Mouse (Mus musculus) CH12.LX (cell line): ENCODE results near the gene Btf3.

Source experiments
- CHD1 ChIP-seq: IDR thresholded peaks from 2 replicates; pipeline ENCODE4 v1.6.1; 2012; ENCODE audit warnings: low read depth, low read length, improper control_type of control experiment, inconsistent platforms
- CTCF ChIP-seq, 2 experiments: IDR thresholded peaks in 1 of 2; conservative IDR thresholded peaks in 1 of 2; 2 replicates each; pipeline ENCODE4 v1.5.1; 2011 to 2012; ENCODE audit warnings: low read depth in 2 of 2, low read length in 2 of 2, improper control_type of control experiment in 1 of 2, inconsistent platforms in 1 of 2, mild to moderate bottlenecking in 1 of 2, moderate library complexity in 1 of 2
- MXI1 ChIP-seq: IDR thresholded peaks from 2 replicates; pipeline ENCODE4 v1.6.1; 2011; ENCODE audit warnings: mild to moderate bottlenecking, low read depth, low read length, improper control_type of control experiment
- POLR2A ChIP-seq: IDR thresholded peaks from 2 replicates; pipeline ENCODE4 v1.6.1; 2011; ENCODE audit warnings: low read depth, mild to moderate bottlenecking, improper control_type of control experiment, low read length

DNA sequence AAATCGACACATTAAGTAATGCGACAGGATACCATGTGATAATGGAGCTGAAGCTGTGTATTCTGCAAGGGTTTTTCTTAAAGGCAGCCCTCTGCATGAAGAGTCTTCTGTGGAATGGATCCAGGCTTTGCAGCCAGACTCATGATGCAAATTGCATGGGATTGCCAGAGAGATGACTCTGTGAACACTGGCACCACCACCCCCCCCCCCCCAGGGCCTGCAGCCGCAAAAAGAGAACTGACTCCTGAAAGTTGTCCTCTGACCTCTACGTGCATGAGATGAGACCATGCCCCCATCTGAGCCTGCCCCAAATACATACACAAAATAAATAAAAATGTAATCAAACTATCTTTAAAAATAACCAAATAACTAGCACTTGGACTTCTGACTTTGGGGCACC, 32.7 kb upstream of the Btf3 start:
- no peak for TF ChIP-seq CTCF (conservative IDR thresholded peaks at IDR 0.05 in 1 of 2, IDR thresholded peaks at IDR 0.05 in 1 of 2; ENCODE audit: low read depth in 2 of 2, low read length in 2 of 2)
- no peak for TF ChIP-seq CHD1
- TF ChIP-seq POLR2A, result no peak
- no peak for TF ChIP-seq MXI1
